Mouse (Mus musculus): Measurements from ENCODE around the gene Stab1. TPM values are rescaled to one million over a fixed set of nuclear protein-coding genes. Genes with fewer than 3 reads are reported as not detected.

Stab1 gene
- polyA plus RNA-seq, 1 experiment from 2014 or later: 7.0 TPM

GRCm38 (mm10) chr14:31164067-31164466 lies 4.4 kb downstream of the Stab1 start:
- Histone ChIP-seq H3K9me3 (ENCODE audit: control insufficient read depth, low read length) (no peaks in the 10 kb centered on the region), H3K4me1 (ENCODE audit: control insufficient read depth, insufficient read depth, low read length) (peaks cover 3% of the 10 kb centered on the region; the same call in 1 of the 2 replicates), H3K36me3 (ENCODE audit: control insufficient read depth, insufficient read depth, low read length) (no peaks in the 10 kb centered on the region), H3K9ac (replicated peaks; ENCODE audit: low read depth, low read length) (no peak overlapping the region), H3K4me2 (ENCODE audit: low read depth, low read length) (no peak overlapping the region), H3K4me3 (ENCODE audit: low read depth, low read length) (no peak overlapping the region), H3K27ac (ENCODE audit: low read depth, low read length) (no peak overlapping the region), H3K27me3 (ENCODE audit: control insufficient read depth, insufficient read depth, low read length) (no peaks in the 10 kb centered on the region)
- no peak for ATAC-seq (ENCODE audit: low read depth)
- WGBS: 90% methylated on average over 8 of the region's 8 CpGs

GRCm38 (mm10) chr14:31161638-31162037 lies 6.8 kb downstream of the Stab1 start:
- ATAC-seq (ENCODE audit: low read depth): no peak
- no peak overlapping the region for H3K9ac ChIP-seq (replicated peaks; ENCODE audit: low read depth, low read length)
- no peak overlapping the region for H3K27ac ChIP-seq (ENCODE audit: low read depth, low read length)
- no peak overlapping the region for H3K4me3 ChIP-seq (ENCODE audit: low read depth, low read length)
- peaks cover 3% of the 10 kb centered on the region; the same call in 1 of the 2 replicates for H3K4me1 ChIP-seq (ENCODE audit: control insufficient read depth, insufficient read depth, low read length)
- H3K27me3 ChIP-seq (ENCODE audit: control insufficient read depth, insufficient read depth, low read length): no peaks in the 10 kb centered on the region
- no peaks in the 10 kb centered on the region for H3K9me3 ChIP-seq (ENCODE audit: control insufficient read depth, low read length)
- no peaks in the 10 kb centered on the region for H3K36me3 ChIP-seq (ENCODE audit: control insufficient read depth, insufficient read depth, low read length)
- 75% methylated on average over 10 of the region's 10 CpGs for WGBS
- H3K4me2 ChIP-seq (ENCODE audit: low read depth, low read length): no peak overlapping the region

DNA sequence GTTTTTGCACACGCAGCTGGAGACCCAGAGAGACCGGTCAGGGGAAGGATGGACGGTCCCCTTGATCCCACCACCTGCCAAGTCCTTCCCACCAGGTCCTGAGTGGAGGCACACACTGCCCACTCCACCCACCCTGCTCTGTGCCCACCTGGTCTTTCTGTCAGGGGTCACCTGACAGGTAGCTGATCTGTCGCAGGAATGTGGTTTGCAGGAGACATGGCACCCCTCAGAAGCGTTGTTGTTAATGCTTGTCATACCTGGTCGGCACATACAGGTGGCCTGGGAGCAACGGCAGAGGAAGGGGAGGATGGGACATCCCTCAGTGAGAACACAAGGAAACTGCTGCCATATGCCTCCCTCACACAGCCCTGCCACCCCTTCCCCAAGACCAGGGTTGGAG lies 7.2 kb downstream of the Stab1 start:
- no peak overlapping the region for H3K9ac ChIP-seq (replicated peaks; ENCODE audit: low read depth, low read length)

DNA sequence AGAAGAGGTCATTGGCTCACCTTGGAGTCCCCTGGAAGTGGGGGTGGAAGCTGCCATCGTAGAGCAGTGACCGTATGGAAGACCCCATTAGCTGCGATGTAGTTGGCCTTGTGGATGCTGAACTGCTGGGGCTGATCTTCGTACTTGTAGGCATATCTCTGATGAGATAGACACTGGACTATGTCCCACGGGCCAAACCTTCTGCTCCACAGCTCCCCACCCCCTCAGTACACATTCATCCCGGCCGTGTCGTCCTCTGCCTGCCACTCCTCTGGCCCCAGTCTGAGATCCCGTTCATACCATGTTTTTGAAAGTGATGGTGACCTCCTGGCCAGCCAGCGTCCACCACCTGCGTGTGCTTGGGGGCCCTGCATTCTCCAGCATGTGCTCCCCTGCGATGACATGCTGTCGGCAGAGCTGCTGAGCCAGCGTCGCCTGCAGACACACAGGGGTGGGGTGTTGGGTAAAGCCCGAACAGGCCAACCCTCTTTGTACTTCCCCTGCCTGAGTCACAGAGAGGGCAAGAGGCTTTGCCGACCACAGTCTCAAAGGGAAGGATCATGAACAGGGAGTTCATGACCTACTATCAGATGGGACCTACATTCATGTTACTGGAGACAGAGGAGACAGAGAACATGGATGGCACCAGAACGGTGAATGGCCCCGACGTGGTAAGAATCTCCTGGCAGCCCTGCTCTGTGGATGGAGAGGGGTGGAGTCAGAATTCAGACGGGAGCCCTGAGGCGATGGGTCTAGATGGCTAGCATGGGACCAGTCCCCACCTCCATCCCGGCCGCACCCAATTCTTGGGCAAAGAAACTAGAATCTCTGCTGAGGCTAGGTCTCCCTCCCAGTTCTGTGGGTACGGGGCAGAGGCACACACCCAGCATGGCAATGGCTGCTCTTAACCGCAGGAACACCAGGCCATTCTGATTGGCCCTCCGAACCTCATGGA lies 8.0 kb downstream of the Stab1 start:
- Histone ChIP-seq H3K4me1 (ENCODE audit: control insufficient read depth, insufficient read depth, low read length) (no peaks in the 10 kb centered on the region), H3K9me3 (ENCODE audit: control insufficient read depth, low read length) (no peaks in the 10 kb centered on the region), H3K27me3 (ENCODE audit: control insufficient read depth, insufficient read depth, low read length) (no peaks in the 10 kb centered on the region), H3K4me2 (ENCODE audit: low read depth, low read length) (no peak overlapping the region), H3K9ac (replicated peaks; ENCODE audit: low read depth, low read length) (no peak overlapping the region), H3K4me3 (ENCODE audit: low read depth, low read length) (no peak overlapping the region), H3K27ac (ENCODE audit: low read depth, low read length) (no peak overlapping the region), H3K36me3 (ENCODE audit: control insufficient read depth, insufficient read depth, low read length) (no peaks in the 10 kb centered on the region)
- ATAC-seq (ENCODE audit: low read depth): no peak
- 84% methylated on average over 27 of the region's 27 CpGs for WGBS

More for the DNA sequence above, 7.2 kb downstream of the Stab1 start:
- Histone ChIP-seq H3K4me3 (ENCODE audit: low read depth, low read length) (no peak overlapping the region), H3K27me3 (ENCODE audit: control insufficient read depth, insufficient read depth, low read length) (no peaks in the 10 kb centered on the region), H3K27ac (ENCODE audit: low read depth, low read length) (no peak overlapping the region), H3K36me3 (ENCODE audit: control insufficient read depth, insufficient read depth, low read length) (no peaks in the 10 kb centered on the region), H3K9me3 (ENCODE audit: control insufficient read depth, low read length) (no peaks in the 10 kb centered on the region), H3K4me2 (ENCODE audit: low read depth, low read length) (no peak overlapping the region), H3K4me1 (ENCODE audit: control insufficient read depth, insufficient read depth, low read length) (peaks cover under 1% of the 10 kb centered on the region; the same call in 1 of the 2 replicates)
- no peak for ATAC-seq (ENCODE audit: low read depth)
- 86% methylated on average over 7 of the region's 7 CpGs for WGBS

DNA sequence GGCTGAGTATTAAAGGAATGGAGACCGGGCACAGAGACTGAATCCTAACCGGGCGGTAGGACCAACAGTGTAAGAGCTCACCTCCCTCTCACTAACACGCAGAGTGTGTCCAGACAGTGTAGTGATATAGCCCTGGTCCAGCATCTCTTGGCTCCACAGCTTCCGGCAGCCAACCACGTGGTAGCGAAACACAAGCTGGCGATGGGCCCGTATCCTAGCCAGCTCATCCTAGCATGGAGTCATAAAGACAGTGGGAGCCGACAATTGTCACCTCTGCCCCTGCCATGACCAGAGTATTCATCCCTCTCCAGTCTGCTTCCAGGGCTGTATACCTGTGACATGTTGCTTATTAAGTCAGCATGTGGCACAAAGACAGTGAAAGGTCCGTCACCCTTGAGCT lies 22.7 kb downstream of the Stab1 start:
- no peak overlapping the region for H3K27ac ChIP-seq (ENCODE audit: low read depth, low read length)
- H3K4me1 ChIP-seq (ENCODE audit: control insufficient read depth, insufficient read depth, low read length): no peaks in the 10 kb centered on the region
- no peaks in the 10 kb centered on the region for H3K36me3 ChIP-seq (ENCODE audit: control insufficient read depth, insufficient read depth, low read length)
- no peak overlapping the region for H3K4me2 ChIP-seq (ENCODE audit: low read depth, low read length)
- no peaks in the 10 kb centered on the region for H3K9me3 ChIP-seq (ENCODE audit: control insufficient read depth, low read length)
- H3K4me3 ChIP-seq (ENCODE audit: low read depth, low read length): no peak overlapping the region
- no peak overlapping the region for H3K9ac ChIP-seq (replicated peaks; ENCODE audit: low read depth, low read length)
- no peaks in the 10 kb centered on the region for H3K27me3 ChIP-seq (ENCODE audit: control insufficient read depth, insufficient read depth, low read length)
- WGBS: 92% methylated on average over 11 of the region's 11 CpGs
- ATAC-seq (ENCODE audit: low read depth): no peak

GRCm38 (mm10) chr14:31141011-31141410 lies 27.4 kb downstream of the Stab1 start:
- H3K4me3 ChIP-seq (ENCODE audit: low read depth, low read length): no peak overlapping the region
- no peak overlapping the region for H3K9ac ChIP-seq (replicated peaks; ENCODE audit: low read depth, low read length)
- no peaks in the 10 kb centered on the region for H3K4me1 ChIP-seq (ENCODE audit: control insufficient read depth, insufficient read depth, low read length)
- no peak overlapping the region for H3K4me2 ChIP-seq (ENCODE audit: low read depth, low read length)
- no peak overlapping the region for H3K27ac ChIP-seq (ENCODE audit: low read depth, low read length)
- no peaks in the 10 kb centered on the region for H3K9me3 ChIP-seq (ENCODE audit: control insufficient read depth, low read length)
- peaks cover 31% of the 10 kb centered on the region for H3K36me3 ChIP-seq (ENCODE audit: control insufficient read depth, insufficient read depth, low read length)
- H3K27me3 ChIP-seq (ENCODE audit: control insufficient read depth, insufficient read depth, low read length): no peaks in the 10 kb centered on the region
- no peak for ATAC-seq (ENCODE audit: low read depth)
- 98% methylated on average over 14 of the region's 14 CpGs for WGBS

DNA sequence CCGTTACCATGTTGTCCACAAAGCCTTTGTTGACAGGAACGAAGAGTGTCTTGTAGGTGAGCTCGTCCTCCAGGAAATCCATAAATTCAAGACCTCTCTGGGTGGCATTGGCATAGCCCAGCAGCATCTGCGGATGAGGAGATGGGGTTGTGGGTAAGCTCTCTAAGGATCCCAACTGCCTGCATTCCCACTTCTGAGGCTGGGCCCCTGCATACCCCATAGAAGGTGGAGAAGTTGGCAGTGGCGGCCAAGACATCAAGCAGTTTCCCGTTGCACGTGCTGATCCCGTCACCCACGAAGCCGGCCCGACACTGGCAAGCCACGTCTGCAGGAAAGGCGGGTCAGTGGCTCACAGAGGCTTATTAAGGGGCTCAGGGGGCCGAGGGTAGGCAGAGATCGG lies 28.3 kb downstream of the Stab1 start:
- Histone ChIP-seq H3K4me2 (ENCODE audit: low read depth, low read length) (no peak overlapping the region), H3K9me3 (ENCODE audit: control insufficient read depth, low read length) (no peaks in the 10 kb centered on the region), H3K27ac (ENCODE audit: low read depth, low read length) (no peak overlapping the region), H3K27me3 (ENCODE audit: control insufficient read depth, insufficient read depth, low read length) (no peaks in the 10 kb centered on the region), H3K9ac (replicated peaks; ENCODE audit: low read depth, low read length) (no peak overlapping the region), H3K36me3 (ENCODE audit: control insufficient read depth, insufficient read depth, low read length) (peaks cover 33% of the 10 kb centered on the region), H3K4me1 (ENCODE audit: control insufficient read depth, insufficient read depth, low read length) (no peaks in the 10 kb centered on the region), H3K4me3 (ENCODE audit: low read depth, low read length) (no peak overlapping the region)
- WGBS: 92% methylated on average over 15 of the region's 15 CpGs
- ATAC-seq (ENCODE audit: low read depth): no peak

GRCm38 (mm10) chr14:31139666-31140065 lies 28.8 kb downstream of the Stab1 start:
- H3K4me3 ChIP-seq (ENCODE audit: low read depth, low read length): no peak overlapping the region
- peaks cover 33% of the 10 kb centered on the region for H3K36me3 ChIP-seq (ENCODE audit: control insufficient read depth, insufficient read depth, low read length)
- no peak overlapping the region for H3K4me2 ChIP-seq (ENCODE audit: low read depth, low read length)
- H3K27me3 ChIP-seq (ENCODE audit: control insufficient read depth, insufficient read depth, low read length): no peaks in the 10 kb centered on the region
- 90% methylated on average over 12 of the region's 12 CpGs for WGBS
- H3K9me3 ChIP-seq (ENCODE audit: control insufficient read depth, low read length): no peaks in the 10 kb centered on the region
- no peak overlapping the region for H3K27ac ChIP-seq (ENCODE audit: low read depth, low read length)
- H3K4me1 ChIP-seq (ENCODE audit: control insufficient read depth, insufficient read depth, low read length): no peaks in the 10 kb centered on the region
- no peak for ATAC-seq (ENCODE audit: low read depth)
- H3K9ac ChIP-seq (replicated peaks; ENCODE audit: low read depth, low read length): no peak overlapping the region

GRCm38 (mm10) chr14:31138897-31139429 lies 29.5 kb downstream of the Stab1 start:
- 91% methylated on average over 9 of the region's 9 CpGs for WGBS
- Histone ChIP-seq H3K9me3 (ENCODE audit: control insufficient read depth, low read length) (no peaks in the 10 kb centered on the region), H3K27me3 (ENCODE audit: control insufficient read depth, insufficient read depth, low read length) (no peaks in the 10 kb centered on the region), H3K4me1 (ENCODE audit: control insufficient read depth, insufficient read depth, low read length) (no peaks in the 10 kb centered on the region), H3K9ac (replicated peaks; ENCODE audit: low read depth, low read length) (no peak overlapping the region), H3K27ac (ENCODE audit: low read depth, low read length) (no peak overlapping the region), H3K4me3 (ENCODE audit: low read depth, low read length) (no peak overlapping the region), H3K36me3 (ENCODE audit: control insufficient read depth, insufficient read depth, low read length) (peaks cover 33% of the 10 kb centered on the region), H3K4me2 (ENCODE audit: low read depth, low read length) (no peak overlapping the region)
- ATAC-seq (ENCODE audit: low read depth): no peak

Measured in neural tube, embryonic 14.5 days (tissue).